Mouse (Mus musculus) forebrain, embryonic 15.5 days (tissue): ENCODE measurements around the gene Tpcn2. TPM values are rescaled to one million over a fixed set of nuclear protein-coding genes. Genes with fewer than 3 reads are reported as not detected.

Experiments used
- ATAC-seq: fragments of 200-750 bp; cut with Nextera tagmentation; replicated peaks from 2 replicates; pipeline ENCODE4 v1.8.0; 2017; ENCODE audit warnings: mild to moderate bottlenecking, moderate TSS enrichment, moderate library complexity
- H3K27ac ChIP-seq: fragments of 300-500 bp; sonication (generic); replicated peaks from 2 replicates; pipeline ENCODE4 v1.5.1; 2015; ENCODE audit warnings: mild to moderate bottlenecking, inconsistent platforms
- H3K27me3 ChIP-seq: fragments of 300-500 bp; sonication (generic); 2 replicates; pipeline ENCODE4 v1.6.1; 2015; ENCODE audit warnings: inconsistent platforms
- H3K36me3 ChIP-seq: fragments of 300-500 bp; sonication (generic); 2 replicates; pipeline ENCODE4 v1.6.1; 2015; ENCODE audit warnings: mild to moderate bottlenecking, inconsistent platforms
- H3K4me1 ChIP-seq: fragments of 300-500 bp; sonication (generic); 2 replicates; pipeline ENCODE4 v1.6.1; 2015; ENCODE audit warnings: inconsistent platforms
- H3K4me2 ChIP-seq: fragments of 300-500 bp; sonication (generic); replicated peaks from 2 replicates; pipeline ENCODE4 v1.6.1; 2015; ENCODE audit warnings: mild to moderate bottlenecking, inconsistent platforms
- H3K4me3 ChIP-seq: fragments of 300-500 bp; sonication (generic); 2 replicates; pipeline ENCODE4 v1.5.1; 2015; ENCODE audit warnings: mild to moderate bottlenecking, inconsistent platforms
- H3K9ac ChIP-seq: fragments of 300-500 bp; sonication (generic); replicated peaks from 2 replicates; pipeline ENCODE4 v1.6.1; 2015; ENCODE audit warnings: mild to moderate bottlenecking, inconsistent platforms
- H3K9me3 ChIP-seq: fragments of 300-500 bp; sonication (generic); 2 replicates; pipeline ENCODE4 v1.6.1; 2016; ENCODE audit warnings: inconsistent platforms
- WGBS: fragments of 180-500 bp; shearing (Covaris S2); methylation state at CpG from one replicate; pipeline ENCODE4 v1.1.7; 2015; ENCODE audit warnings: mixed read lengths; 5-methylcytosine and 5-hydroxymethylcytosine counted together
- polyA plus RNA-seq: library from polyadenylated mRNA; unstranded; fragments of >200 nt; fragmentation: Nextera tagmentation; extraction: Ambion mirVana; gene quantifications from 2 replicates; pipeline ENCODE4 v1.2.1, GENCODE M21; 2015

Gene Tpcn2
- polyA plus RNA-seq, 1 experiment from 2014 or later = 2.9 TPM

DNA sequence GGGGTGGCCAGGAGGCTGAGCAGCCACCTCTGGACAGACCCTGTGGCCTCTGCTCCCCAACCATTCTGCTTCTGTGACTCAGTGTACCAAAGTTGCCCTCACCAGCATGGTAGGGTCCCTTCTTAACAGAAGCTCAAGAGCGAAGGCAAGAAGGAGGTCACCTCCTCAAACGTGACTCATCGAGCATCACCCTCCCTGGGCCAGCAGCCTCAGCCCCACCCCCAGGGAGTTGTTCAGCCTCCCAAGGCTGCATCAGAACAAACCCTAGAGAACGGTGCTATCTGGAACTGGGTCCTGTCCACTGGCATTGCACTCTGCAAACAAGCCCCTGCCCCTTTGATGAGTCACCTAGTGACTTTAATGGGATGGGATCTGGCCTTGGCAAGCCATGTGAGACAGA lies 25.1 kb upstream of the Tpcn2 start:
- Histone ChIP-seq H3K4me3 (no peak overlapping the region), H3K27ac (no peak overlapping the region), H3K27me3 (no peaks in the 10 kb centered on the region), H3K36me3 (no peaks in the 10 kb centered on the region), H3K4me1 (no peaks in the 10 kb centered on the region), H3K9me3 (no peaks in the 10 kb centered on the region), H3K9ac (no peak overlapping the region), H3K4me2 (no peak overlapping the region)
- no peak for ATAC-seq
- 88% methylated on average over 4 of the region's 4 CpGs for WGBS

DNA sequence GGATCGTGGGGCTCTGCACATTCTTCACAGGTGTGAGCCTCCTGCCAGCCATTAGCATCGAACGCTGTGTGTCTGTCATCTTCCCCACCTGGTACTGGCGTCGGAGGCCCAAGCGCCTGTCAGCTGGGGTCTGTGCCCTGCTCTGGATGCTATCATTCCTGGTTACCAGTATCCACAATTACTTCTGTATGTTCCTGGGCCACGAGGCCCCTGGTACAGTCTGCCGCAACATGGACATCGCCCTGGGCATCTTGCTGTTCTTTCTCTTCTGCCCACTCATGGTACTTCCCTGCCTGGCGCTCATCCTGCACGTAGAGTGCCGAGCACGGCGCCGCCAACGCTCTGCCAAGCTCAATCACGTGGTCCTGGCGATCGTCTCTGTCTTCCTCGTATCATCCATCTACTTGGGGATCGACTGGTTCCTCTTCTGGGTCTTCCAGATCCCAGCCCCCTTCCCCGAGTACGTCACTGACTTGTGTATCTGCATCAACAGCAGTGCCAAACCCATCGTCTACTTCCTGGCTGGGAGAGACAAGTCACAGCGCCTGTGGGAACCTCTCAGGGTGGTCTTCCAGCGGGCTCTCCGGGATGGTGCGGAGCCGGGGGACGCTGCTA lies 24.4 kb upstream of the Tpcn2 start:
- Histone ChIP-seq H3K4me1 (no peaks in the 10 kb centered on the region), H3K4me2 (no peak overlapping the region), H3K9me3 (no peaks in the 10 kb centered on the region), H3K4me3 (no peak overlapping the region), H3K36me3 (no peaks in the 10 kb centered on the region), H3K27me3 (no peaks in the 10 kb centered on the region), H3K9ac (no peak overlapping the region), H3K27ac (no peak overlapping the region)
- 84% methylated on average over 30 of the region's 30 CpGs for WGBS
- ATAC-seq = no peak

DNA sequence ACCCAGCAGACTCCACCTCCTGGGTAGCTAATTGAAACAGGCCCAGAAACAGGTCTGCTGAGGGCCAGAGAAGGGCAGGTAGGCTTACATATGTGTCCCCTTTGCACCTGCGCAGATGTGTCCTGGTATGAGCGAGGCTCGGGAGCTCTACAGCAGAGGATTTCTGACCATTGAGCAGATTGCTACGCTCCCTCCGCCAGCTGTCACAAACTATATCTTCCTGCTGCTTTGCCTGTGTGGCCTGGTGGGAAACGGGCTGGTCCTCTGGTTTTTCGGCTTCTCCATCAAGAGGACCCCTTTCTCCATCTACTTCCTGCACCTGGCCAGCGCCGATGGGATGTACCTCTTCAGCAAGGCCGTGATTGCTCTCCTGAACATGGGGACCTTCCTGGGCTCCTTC lies 23.8 kb upstream of the Tpcn2 start:
- ATAC-seq = no peak
- Histone ChIP-seq H3K4me3 (no peak overlapping the region), H3K4me1 (peaks cover 3% of the 10 kb centered on the region), H3K36me3 (no peaks in the 10 kb centered on the region), H3K27ac (no peak overlapping the region), H3K27me3 (no peaks in the 10 kb centered on the region), H3K9ac (no peak overlapping the region), H3K9me3 (no peaks in the 10 kb centered on the region), H3K4me2 (no peak overlapping the region)
- WGBS = 87% methylated on average over 10 of the region's 10 CpGs

DNA sequence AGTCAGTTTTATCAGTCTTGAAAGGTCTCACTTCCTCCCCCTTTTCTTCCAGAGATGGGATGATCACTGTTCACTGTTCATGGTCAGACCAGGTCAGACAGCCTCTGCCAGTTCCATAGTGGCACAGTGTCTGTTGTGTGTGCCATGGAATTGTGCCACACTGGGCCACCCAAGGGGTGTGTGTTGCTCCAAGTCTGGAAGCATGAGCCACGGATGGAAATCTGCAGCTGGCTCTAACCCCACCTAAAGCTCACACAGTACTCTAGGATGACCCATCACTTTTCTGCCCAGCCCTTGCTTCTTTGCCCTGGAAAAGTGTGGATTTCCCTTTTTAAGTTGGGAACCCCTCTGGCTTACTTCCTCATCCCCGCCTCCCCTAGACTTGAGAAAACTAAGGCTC lies 20.3 kb upstream of the Tpcn2 start:
- no peaks in the 10 kb centered on the region for H3K36me3 ChIP-seq
- H3K4me2 ChIP-seq = no peak overlapping the region
- ATAC-seq = no peak
- H3K27ac ChIP-seq = no peak overlapping the region
- no peaks in the 10 kb centered on the region for H3K9me3 ChIP-seq
- whole genome bisulfite sequencing = 85% methylated on average over 2 of the region's 2 CpGs
- H3K4me3 ChIP-seq = no peak overlapping the region
- no peak overlapping the region for H3K9ac ChIP-seq
- H3K4me1 ChIP-seq = peaks cover 7% of the 10 kb centered on the region
- no peaks in the 10 kb centered on the region for H3K27me3 ChIP-seq

DNA sequence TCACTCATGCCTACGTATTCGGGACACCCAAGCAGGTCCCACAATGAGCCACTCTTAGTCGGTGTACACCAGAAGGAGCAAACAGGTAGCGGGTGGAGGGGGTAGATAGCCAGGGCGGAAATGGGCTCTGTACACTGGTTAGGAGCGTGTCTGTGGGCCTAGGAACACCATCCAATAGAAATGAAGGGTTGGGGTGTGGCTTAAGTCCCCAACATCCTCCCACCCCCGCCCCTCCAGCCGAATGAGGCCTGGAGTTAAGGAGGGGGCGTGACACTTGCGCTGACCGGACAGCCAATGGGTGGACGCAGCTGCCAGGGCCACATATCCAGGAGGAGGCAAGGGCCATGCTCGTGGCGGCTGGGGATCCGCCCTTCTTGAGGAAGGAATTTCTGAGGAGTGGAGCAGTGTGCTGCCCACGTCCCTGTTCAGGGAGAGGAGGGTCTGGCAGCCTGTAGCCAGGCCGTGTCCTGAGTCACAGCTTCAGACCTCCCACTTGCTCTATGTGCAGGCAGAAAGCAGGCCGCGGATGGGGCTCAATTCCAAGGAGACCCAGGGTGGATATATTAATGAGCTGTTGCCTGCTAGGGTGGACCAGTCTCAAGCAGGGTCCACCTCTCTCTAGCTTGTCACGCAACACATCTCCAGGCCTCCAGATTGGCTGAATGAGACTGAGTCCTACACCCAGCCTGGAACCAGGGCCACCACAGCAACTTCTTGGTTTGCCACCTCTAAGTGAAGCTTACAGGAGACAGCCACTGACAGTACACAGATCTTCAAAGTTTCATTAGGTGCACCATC lies 18.9 kb upstream of the Tpcn2 start:
- 8% methylated on average over 20 of the region's 20 CpGs for WGBS
- Histone ChIP-seq H3K9ac (0 out of 2 replicates have a peak overlapping the region, but pooled peaks have one; percentile 13), H3K27me3 (no peaks in the 10 kb centered on the region), H3K36me3 (no peaks in the 10 kb centered on the region), H3K27ac (no peak overlapping the region), H3K4me3 (peak overlapping the region; percentile 21), H3K4me1 (peaks cover 7% of the 10 kb centered on the region), H3K9me3 (no peaks in the 10 kb centered on the region), H3K4me2 (peak overlapping the region; percentile 43)
- ATAC-seq = peak; percentile 82

DNA sequence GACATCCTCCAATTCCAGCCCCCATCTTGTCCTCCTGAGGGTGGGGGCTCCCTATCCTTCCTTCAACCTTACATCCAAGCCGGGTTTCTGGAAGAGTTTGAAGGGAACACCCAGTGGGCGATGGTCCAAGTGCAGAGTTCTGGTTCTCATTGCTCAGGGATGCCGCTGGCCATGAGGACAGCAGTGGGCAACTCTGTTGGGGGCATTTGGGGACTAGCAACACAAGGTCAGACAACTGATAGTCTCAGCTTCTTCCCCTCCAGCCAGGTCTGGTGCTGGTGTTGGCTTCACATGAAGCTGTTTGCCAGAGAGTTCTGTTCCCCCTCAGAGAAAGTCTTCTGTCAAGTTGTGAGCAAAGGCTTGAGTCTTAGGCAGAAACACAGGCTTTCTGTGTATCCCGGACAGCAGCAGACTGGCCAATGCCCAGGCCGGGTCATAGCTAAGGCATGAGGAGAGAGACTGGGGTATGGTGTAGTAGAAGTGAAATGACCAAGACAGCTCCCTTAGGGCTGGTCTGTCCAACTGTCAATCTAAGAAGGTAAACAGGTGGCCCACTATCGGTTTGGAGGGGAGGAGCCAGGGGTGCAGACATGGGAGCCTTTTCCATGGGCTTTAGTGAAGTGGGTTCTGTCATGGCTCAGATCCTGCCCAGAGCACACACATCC lies 17.7 kb upstream of the Tpcn2 start:
- Histone ChIP-seq H3K9ac (no peak overlapping the region), H3K4me2 (no peak overlapping the region), H3K36me3 (no peaks in the 10 kb centered on the region), H3K4me1 (peaks cover 7% of the 10 kb centered on the region), H3K27ac (no peak overlapping the region), H3K4me3 (no peak overlapping the region), H3K27me3 (no peaks in the 10 kb centered on the region), H3K9me3 (no peaks in the 10 kb centered on the region)
- no peak for ATAC-seq
- 94% methylated on average over 6 of the region's 6 CpGs for WGBS

DNA sequence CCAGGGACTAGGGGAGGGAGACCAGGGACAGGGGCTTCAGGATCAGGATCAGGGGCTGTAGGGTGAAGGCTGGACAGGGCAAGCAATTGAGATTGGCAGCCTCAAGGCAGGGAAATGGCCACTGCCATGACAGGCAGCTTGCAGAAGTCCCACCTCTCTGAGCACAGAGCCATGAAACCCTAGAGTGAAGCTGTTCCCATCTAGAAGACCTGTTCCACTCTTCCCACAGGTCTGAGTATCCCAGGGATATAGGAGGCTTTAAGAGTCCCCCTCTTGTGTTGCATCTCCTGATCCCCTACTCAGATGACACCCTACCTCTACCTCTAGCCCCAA lies 17.2 kb upstream of the Tpcn2 start:
- Histone ChIP-seq H3K9ac (no peak overlapping the region), H3K9me3 (no peaks in the 10 kb centered on the region), H3K4me1 (peaks cover 7% of the 10 kb centered on the region), H3K36me3 (no peaks in the 10 kb centered on the region), H3K4me2 (no peak overlapping the region), H3K27ac (no peak overlapping the region), H3K4me3 (no peak overlapping the region), H3K27me3 (no peaks in the 10 kb centered on the region)
- no peak for ATAC-seq

DNA sequence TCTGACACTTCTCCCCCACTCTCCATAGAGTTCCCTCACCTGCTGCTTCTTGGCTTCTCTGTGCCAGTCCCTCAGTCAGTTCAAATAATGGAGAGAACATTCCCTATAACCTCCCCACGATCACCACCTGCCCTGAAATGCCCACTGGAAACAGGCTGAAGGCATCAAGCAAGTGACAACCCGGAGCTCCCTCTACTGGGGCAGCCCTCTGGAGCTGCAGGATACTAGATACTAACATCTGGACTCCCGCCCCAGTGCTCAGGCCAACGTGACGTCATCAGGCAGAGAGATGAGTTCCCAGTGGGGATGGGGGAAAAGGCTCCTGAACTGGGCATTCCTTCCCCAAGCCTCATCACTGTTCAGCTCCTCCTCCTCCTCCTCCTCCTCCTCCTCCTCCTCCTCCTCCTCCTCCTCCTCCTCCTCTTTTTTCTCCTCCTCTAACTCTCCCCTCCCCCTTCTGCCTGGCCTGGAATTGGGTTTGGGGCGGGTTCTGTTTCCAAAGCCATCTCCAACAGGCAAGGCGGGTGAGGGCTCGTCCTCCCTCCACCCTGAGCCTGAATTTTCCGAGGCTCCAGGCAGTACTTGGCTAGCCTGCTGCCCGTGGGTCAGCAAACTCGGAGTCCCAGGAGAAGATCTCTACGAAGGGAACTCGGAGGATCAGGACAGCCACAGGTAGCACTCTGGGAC lies 16.7 kb upstream of the Tpcn2 start, which contains the start of gene Mrgprf:
Gene Mrgprf, plus strand, starts transcription at position 508 of the 687 bp plus-strand sequence.
- WGBS = 43% methylated on average over 12 of the region's 13 CpGs
- Histone ChIP-seq H3K4me2 (no peak within 1 kb of the TSS), H3K27ac (no peak within 1 kb of the TSS)

DNA sequence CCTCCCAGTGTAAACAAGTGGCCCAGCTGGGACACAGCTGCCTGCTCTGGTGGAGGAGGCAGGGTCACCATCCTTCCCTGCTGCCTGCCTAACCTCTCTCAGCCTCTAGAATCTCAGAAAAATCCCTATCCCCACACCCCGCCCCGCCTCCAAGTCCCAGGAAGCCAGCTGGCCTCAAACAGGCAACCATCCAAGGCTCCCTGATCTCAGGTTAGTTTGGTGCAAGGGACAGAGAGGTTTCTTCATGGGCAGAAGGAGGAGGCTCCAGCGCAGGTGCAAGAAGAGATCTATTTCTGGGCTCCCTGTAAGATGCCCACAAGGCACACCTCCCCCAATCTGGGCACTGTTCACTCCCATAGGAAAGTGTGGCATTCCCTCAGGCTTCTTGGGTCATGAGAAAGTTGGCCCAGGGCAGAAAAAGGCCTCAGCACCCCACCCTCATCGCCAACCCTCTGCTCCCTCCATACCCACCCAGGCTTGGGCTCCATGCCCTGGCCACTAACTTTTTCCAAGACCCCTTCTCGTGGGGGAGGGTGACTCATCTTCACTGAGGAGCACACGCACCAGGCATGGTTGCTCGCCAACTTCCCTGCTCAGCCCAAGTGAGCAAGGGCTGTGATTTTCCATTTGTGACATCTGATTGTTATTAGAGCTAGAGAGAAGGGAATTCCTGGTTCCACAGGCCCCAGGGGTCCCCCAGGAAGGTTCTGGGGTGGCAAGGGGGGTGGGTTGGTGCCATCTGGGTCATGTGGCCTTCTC lies 15.9 kb upstream of the Tpcn2 start:
- Histone ChIP-seq H3K4me3 (no peak overlapping the region), H3K27me3 (no peaks in the 10 kb centered on the region), H3K36me3 (no peaks in the 10 kb centered on the region), H3K9me3 (no peaks in the 10 kb centered on the region), H3K9ac (no peak overlapping the region), H3K4me2 (no peak overlapping the region), H3K4me1 (peaks cover 7% of the 10 kb centered on the region), H3K27ac (no peak overlapping the region)
- WGBS = 81% methylated on average over 7 of the region's 7 CpGs
- no peak for ATAC-seq

More for the DNA sequence above, 16.7 kb upstream of the Tpcn2 start, which contains the start of gene Mrgprf:
- ATAC-seq = no peak
- Histone ChIP-seq H3K36me3 (no peaks in the 10 kb centered on the region), H3K9me3 (no peaks in the 10 kb centered on the region), H3K9ac (no peak within 1 kb of the TSS), H3K4me3 (no peak within 1 kb of the TSS), H3K4me1 (peaks cover 7% of the 10 kb centered on the region), H3K27me3 (no peaks in the 10 kb centered on the region)

DNA sequence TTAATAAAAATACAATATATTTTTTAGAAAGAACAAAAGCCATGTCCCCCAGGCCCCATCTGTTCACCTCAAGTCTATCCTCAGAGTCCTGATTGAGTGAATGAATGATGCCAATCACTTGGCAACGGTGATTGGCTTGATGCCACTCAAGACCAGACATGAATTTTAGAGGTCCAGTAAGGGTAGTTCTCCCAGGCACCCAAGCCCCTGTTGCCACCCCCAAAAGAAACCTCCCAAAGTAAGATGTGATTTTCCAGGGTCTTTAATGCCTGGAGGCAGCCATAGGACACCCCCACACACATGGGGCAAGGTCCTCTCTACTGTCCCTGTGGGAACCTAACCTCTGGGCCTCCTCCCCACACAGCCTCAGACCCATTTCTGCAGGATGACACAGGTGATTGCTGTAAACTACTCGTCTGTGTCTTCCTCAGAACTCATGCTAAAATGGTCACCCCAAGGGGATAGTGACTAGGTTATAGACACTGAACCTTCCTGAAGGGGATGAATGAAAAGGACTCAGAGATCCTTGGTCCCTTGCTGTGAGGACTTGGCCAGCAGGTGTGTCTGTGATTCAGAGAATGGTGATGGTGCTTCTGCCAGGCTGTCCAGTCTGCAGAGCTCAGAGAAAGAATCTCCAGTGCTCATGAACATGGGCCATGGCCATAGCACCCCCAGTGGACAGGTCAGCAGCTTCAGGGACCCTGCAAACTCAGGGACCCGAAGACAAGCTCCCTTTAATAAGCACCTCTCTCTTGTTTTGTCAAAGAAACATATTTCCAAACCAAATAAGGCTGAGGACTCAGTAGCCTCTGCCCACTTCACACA lies 15.1 kb upstream of the Tpcn2 start:
- ATAC-seq = no peak
- no peaks in the 10 kb centered on the region for H3K27me3 ChIP-seq
- peaks cover 7% of the 10 kb centered on the region for H3K4me1 ChIP-seq
- no peaks in the 10 kb centered on the region for H3K36me3 ChIP-seq
- H3K4me2 ChIP-seq = no peak overlapping the region
- H3K9me3 ChIP-seq = no peaks in the 10 kb centered on the region
- 74% methylated on average over 3 of the region's 3 CpGs for WGBS
- H3K9ac ChIP-seq = no peak overlapping the region
- no peak overlapping the region for H3K4me3 ChIP-seq
- H3K27ac ChIP-seq = no peak overlapping the region

DNA sequence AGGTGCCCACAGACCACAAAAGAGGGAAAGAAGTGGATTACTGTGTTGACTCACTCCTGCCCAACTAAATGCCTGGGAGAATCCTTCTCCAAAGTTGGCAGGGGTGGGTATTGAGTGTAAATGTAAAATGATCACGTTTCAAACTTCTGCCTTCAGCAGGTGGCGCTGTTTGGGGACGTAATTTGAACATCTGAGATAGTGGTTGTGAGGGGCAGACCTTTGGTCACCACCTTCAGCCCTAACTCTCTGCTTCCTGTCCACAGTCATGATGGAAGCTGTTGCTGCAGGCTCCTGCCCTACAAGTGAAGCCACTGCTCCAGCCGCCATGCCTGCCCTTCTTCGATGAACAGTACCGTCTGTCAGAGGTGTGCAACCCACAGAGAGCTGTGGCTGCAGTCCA lies 10.0 kb upstream of the Tpcn2 start:
- no peaks in the 10 kb centered on the region for H3K36me3 ChIP-seq
- no peaks in the 10 kb centered on the region for H3K9me3 ChIP-seq
- 33% methylated on average over 6 of the region's 6 CpGs for WGBS
- H3K27ac ChIP-seq = no peak overlapping the region
- no peak overlapping the region for H3K9ac ChIP-seq
- H3K4me3 ChIP-seq = no peak overlapping the region
- no peaks in the 10 kb centered on the region for H3K27me3 ChIP-seq
- no peaks in the 10 kb centered on the region for H3K4me1 ChIP-seq
- no peak for ATAC-seq
- H3K4me2 ChIP-seq = no peak overlapping the region
